Mouse (Mus musculus): Measurements from ENCODE around the gene Atp2b2. TPM values are rescaled to one million over a fixed set of nuclear protein-coding genes. Genes with fewer than 3 reads are reported as not detected.

Atp2b2 gene
- total RNA-seq, 2 experiments from 2014 or later, result 324 to 330 TPM

DNA sequence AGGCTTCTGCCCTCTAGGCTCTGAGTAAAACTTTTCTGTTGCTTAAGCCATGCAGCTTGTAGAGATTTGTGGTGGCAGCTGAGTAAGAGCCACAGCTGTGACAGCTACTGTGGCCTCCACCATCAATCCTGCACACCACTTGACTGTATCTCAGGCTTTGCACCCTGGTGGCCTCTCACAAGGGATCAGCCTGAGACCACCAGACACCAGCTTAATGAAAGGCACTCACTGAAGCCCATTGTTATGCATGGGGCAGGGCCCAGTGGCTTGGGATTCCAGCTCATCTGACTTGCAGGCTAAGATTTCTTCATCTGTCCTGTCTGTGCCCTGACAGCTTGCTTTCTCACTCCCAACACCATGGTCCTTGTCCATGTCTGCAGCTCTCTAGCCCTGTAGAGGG, 155.5 kb downstream of the Atp2b2 start:
- no peak for DNase-seq

DNA sequence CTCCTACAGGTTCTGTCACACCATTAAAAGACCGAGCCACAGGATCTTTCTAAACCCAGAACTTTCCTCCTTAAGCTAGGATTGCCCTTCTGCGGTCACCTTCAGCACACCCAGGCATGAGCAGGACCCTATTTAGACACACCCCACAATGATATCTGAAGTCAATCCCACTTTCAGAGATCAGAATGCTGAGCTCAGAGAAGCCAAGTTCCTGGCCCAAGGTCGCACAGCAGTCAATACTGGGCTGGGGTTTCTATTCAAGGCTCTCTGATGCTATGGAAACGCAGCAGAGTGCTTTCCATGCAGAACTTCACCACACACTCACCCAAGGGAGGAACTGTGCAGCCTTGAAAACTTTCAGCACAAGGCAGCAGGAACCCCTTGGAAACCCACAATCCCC, 157.6 kb downstream of the Atp2b2 start:
- no peak for DNase-seq

DNA sequence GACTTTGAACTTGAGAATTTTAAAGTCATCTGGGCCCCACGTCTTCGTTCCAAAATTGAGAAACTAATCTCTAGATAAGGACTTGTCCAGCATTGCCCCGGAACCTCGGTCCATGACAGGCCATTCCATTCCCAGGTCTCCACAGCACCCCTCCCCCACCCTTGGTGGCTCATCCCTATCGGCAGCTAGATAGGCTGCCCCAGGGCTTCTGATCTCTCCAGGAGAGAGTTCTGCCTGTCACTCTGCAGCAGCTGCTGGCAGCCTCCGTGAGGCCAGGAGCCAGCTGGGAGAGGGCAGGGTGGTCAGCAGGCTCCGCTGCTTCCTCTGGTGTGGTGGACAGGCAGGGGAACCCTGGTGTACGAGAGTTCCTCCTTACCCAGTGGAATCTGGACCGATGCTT, 159.2 kb downstream of the Atp2b2 start:
- DNase-seq, result no peak

DNA sequence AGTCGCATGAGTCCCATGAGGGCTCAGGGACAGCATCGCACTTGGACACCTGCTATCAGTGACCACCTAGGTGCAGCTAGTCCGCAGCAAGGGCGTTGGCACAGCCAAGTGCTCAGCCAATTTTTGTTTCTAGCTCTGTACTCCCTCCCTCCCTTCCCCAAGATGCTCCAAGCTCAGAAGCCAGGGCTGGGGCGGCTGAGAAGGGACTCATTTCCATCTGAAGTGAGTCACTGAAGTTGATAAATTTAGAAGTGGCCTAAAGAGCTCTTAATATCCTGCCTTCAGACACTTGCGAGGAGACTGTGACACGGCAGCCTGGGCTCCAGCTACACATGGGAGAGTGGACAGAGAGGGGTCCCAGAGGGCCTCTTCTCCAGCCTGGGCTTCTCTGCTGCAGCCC, 160.0 kb downstream of the Atp2b2 start:
- DNase-seq, result no peak

DNA sequence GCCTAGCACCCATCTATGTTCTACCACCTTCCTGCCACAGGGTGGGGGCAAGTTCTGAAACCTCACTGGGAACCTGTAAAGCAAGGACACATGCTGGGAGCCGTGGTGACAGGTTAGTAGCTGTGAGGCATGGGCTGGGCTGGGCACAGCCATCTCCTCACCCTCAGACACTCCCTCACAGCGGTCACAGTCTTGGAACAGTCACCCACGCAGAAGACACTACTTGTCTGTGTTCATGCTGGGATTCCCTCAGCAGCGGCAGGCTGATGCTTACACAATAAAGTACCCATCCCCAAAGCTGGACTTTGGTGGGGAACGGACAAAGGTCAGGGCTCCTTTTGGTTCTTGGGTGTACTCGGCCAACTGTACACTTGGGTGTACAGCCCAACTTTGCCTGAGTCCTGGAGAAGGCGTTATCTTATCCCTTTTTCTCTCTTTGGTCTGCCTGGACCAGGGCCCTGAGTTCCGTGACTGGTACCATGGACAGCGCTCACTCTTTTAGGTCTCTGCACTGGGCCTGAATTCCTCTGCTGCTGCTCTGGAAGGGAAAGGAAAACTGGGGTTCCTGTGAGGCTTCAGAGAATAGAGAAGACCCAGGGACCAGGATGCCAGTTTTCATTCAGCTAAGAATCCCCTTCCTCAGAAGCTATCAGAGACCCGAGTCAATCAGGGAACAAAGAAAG, 160.7 kb downstream of the Atp2b2 start:
- DNase-seq, result no peak

DNA sequence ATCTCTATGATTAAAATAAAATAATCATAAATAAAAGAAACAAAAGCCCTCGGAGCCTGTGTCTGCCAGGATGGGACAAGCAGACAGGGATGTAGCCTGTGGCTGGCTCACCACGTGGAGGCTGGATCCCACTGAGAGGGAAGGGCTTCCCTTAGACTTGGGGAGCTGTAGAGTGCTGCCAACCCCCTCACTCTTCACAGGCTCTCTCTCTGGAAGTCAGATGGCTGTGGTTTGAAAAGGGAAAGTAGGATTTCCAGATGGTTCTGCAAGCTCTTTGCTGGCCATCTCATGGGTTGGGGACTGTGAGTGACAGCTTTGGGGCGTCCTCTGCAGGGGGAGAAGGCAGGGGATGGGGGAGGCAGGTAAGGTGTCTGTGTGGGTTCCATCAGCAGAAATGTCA, 163.0 kb downstream of the Atp2b2 start:
- no peak for DNase-seq

DNA sequence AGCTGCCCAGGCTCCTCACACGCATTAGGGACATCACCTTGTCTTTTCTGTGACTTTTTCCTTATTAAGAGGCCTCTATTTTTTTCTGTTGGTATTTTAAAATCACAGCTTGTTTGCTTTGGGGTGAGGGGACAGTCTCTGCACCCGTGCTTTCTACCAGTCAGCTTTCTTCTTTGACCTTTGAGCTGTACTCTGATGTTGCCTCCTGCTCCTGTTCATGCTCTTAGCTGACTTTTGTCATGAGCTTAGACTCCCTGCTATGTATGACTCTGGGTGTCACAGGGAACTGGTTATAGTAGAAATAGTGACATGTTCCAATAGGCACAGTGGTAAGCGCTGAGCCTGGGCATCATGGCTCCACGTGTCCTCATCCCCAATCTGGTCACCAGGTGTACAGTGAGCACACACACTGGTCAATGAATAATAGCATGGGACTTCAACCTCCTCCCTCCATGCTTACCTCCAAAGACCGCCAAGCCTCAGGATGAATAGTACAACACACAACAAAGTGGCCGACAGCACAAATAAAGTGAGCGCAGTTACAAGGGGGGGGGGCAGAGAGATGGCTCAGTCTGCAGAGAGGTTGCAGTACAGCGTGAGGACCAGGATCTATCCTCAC, 163.8 kb downstream of the Atp2b2 start:
- no peak for DNase-seq

DNA sequence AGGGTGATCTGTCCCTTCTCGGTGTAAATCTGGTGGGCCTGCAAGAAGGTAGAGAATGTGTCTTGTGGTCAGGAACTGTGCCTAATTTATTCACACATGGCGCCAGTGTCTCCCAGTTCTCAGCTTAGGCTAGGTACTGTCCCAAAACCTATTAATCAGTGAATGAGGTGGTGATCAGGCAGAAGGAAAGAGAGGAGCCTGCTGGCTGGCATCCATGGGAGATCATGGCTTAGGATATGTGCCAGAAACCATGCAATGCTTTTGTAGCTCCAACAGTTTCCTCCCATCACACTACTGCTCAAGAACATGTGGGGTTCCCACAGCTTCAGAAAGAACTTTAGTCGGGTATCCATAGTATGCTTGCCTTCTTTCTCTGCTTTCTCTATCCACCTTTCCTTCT, 165.8 kb downstream of the Atp2b2 start:
- no peak for DNase-seq

DNA sequence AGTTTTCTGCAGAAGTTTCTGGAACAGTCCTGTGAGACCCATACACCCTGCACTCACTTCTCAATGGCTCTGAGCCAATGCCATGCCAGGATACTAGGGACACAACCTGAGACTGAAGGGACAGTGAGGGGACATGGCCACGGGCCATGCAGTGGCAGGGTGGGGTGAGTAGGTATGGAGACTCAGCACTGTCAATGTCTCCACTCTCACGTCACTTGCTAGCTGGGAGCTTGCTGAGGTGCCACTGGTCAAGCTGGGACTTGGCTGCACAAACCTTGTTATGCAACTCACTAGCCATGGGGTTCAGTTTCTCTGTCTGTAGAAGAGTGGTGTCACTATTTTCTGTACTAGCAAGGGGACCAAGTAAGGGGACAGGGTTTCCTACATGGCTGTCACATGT, 167.2 kb downstream of the Atp2b2 start:
- DNase-seq, result no peak

DNA sequence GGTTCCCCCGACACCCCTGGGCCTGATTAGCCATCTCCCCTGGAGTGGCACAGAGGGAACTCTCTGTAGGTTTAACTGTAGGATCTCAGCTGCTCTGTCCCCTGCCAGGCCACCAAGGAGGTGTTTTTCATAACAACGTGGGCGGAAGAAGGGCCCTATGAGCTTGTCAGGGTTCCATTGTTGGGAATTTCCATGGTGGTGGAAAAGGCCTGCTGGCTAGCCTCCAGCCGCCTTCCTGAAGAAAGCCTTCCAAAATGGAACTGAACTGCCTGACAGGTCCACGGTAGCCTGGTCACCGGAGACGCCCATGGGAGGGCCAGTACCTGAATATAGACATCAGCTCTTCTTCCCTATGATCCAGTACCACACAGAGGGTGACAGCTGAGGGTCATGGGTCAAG, 169.8 kb downstream of the Atp2b2 start:
- no peak for DNase-seq

DNA sequence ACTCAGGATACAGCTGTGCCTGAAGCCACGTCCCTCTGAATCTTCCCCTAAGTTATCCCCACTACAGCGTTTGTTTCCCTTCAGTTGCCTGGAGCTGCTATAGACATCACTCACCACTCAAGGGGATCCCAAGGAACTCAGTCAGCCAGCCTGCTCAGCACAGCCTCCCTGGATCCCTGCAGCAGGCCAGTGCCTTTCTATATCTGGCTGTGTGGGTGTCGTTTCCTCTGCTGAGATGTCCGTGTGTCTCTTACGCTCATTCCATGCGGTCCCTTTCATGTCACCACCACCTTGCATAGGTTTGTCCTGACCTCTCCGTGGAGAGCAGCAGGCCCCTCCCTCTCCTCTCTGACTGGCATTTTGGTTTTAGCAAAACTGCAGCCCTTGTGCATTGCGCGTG, 171.6 kb downstream of the Atp2b2 start:
- DNase-seq, result no peak

DNA sequence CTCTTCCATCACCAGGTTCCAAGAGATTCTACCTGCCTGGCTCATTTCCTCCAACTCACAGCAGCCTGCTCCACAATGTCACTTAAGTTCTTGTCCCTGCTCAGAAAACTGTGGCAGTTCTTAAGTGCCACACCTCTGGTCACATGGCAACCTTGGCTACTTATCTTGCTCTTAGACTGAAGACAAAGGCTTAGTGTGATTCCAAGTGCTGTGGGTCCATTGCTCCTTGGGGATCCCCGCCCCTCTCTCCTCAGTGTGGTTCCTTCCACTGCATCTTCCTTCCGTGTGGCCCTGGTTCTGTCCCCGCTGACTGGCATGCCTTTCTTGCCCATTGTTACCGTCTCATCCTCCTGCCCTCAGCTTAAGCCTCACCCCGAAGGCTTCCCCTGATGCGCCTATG, 173.9 kb downstream of the Atp2b2 start:
- DNase-seq, result no peak

DNA sequence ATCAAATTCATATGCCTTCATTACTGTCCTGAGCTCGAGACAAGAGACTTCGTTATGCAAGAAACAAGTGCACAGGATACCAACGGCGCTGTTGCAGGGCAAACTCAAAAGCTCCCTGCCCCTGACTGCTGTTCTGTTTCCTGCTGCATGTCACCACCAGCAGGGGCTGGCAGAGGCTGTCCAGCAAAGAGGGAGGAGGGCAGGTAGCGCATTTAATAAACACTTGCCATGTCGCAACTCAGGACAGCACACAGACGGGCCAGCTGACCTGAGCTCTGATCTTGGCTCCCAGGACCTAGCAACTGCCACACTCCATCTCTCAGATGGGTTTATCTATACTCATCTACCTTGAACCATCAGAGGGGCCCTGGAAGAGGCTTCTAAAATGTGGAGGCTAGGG, 176.7 kb downstream of the Atp2b2 start:
- DNase-seq, result no peak

DNA sequence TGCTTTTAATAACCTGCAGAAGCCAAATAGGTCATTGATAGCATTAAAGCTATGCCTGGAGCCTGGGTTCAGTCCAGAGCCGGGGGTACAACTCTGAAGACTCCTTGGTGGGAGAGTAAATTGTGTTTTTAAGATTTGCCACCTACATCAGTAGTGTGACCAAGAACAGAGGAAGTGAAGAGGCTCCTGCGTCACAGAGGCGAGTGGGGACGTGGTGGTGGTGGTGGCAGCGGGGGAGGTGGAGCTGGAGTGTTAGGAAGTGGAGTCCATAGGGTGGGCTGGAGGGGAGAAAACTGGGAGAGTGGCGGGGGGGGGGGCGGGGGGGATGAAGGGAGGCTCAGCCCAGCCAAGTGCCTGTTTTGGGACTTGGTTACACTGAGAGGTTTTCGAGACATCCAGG, 177.6 kb downstream of the Atp2b2 start:
- DNase-seq, result no peak

DNA sequence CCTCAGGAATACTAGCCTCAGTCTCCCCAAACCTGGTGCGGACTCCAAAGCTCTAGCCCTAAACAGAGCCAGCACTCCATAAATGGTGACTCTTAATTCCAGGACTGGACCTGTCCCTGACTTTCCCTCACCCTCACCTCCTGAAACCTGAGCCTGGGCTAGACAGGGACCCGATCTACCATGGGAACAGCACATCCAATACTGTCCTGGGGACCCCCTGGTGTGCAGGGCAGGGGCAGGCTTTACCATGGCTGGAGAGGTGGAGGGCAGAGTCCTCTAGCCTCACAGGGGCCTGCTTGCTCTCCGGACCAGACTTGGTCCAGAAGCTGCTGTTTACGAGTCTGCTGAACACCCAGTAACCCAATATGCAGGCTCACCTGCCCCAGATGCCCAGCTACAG, 179.5 kb downstream of the Atp2b2 start:
- no peak for DNase-seq

DNA sequence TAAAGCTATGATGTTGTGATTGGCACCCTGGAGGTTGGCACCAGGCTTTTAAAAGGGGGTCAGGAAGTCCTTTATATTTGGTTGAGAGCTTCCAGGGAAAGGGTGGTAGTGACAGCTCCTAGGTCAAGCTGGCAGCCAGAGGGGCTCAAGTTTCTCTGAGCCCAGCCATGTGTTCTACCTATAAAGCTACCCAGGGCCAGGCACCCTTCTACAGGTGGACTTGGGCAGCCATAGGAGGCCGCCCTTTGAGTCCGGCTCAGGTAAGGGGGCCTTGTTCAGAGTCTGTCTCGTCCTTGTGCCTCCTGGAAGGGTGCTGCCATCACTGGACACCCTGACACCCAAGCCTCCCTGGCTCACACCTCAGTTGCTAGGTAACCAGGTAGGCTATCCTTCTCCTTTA, 180.5 kb downstream of the Atp2b2 start:
- DNase-seq, result no peak

DNA sequence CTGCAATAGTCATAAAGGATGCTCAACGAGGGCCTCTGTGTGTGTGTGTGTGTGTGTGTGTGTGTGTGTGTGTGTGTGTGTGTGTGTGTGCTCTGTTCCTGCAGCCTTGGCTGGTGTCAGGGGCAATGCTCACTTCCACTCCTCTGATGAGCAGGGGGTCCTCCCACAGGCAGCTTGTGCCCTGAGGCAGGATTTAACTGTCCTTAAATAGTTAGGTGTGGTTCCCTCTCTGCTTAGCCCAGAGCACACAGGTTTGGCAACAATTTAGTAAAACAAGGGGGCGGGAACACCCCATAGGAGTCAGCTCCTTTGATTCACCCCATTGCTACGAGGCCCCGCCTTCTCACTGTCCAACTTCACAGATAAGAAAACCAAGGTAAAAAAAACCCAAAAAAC, 181.0 kb downstream of the Atp2b2 start:
- DNase-seq, result no peak

DNA sequence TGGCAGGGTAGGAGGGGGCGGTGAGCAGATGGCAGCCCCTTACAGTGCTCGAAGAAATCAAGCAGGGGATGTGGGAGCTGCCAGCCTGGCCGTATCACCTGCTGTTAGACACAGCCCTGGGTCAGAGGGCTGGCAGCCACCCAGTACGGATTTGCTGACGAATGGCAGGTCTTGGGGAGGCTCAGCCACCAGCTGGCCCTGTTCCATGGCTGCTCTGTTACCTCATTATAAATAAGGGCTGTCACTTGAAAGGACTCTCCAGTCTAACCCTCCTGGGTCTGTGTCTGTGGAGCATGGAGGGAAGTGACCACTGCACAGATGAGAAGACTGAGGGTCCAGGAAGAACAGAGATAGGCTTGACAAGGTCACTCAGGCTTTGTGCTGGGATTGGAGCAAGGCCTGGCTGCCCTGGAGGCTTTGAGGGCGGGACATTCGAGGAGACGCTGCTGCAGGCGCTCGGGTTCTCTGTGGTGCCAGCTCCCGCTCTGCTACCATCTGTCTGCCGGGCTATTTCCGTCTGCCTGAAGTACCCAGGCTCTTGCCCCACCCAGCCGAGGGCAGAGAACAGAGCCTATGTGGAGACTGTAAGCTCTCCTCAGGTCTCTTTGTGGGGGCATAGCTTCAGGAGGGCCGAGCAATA, 181.6 kb downstream of the Atp2b2 start:
- DNase-seq, result no peak

DNA sequence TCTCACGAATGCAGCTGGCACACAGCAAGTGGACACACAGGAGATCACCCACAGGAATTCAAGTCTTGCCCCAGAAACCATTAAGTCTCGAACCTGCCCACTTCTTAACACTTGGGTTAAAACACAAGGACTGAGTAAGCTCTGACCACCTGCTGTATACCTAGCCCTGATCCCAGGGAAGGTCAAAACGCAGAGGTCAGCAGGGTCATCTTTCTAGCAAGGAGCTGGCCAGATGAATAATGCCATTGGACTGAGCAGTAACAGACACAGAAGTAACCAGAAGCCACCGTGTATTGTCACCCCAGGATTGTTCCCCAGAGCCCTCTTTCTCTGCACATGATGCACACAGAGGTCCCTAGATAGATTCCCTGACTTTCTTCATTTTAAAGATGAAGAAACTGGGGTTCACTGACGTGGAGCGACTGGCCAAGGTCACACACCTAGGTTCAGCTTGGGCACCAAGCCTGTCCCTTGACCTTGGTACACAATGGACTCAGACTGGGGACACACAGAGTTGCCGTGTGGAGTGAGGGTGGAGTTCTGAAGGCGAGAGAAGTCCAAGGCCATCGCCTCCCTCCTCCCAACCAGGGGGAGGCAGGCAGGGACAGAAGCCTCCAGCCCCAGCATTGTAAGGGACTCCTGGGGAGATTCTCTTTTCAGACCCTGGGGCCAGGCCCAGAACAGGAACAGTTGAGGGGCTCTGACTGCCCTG, 182.2 kb downstream of the Atp2b2 start:
- no peak for DNase-seq

DNA sequence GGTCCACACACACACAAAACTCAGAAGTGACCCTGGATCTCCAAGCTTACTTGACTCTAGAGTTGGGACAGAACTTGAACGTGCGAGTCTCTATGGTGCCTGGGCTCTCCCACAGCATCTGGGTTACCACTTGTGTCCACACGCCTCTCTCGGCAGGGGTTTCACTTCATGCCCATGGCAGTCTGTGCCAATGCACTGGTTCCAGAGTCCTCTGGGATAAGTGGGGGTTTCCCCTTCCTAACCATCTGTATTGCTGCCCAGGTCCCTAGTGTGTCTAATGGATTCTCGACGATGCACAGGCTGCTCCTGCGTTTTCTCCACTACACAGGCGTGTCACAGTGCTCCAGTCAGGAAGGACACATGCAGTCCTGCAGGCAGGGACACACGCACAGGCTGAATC, 184.1 kb downstream of the Atp2b2 start:
- no peak for DNase-seq

DNA sequence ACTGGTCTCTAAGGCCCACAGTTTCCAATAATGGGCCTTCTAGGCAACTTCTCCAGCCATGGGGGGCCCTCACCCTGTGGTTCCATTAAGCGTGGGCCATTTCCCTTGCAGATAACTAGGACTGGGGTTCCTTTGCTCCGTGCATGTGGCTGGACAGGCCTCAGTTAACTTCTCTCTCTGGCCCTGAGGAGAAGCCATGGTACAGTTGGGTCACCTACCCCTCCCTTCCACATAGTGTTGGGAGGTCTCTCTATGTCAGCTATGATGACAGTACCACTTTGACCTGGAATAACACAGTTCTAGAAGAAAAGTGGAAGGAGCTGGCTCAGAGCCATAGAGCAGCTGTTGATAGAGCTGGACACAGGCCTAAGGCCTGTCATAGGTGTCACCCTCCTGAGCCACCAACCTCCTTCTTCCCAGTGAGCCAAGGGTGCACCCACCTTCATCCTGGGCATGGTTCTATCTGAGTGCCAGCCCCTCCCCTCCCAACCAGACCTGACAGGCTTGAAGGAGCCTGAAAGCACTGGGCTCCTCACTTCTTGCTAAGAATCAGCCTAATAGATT, 185.0 kb downstream of the Atp2b2 start:
- no peak for DNase-seq

DNA sequence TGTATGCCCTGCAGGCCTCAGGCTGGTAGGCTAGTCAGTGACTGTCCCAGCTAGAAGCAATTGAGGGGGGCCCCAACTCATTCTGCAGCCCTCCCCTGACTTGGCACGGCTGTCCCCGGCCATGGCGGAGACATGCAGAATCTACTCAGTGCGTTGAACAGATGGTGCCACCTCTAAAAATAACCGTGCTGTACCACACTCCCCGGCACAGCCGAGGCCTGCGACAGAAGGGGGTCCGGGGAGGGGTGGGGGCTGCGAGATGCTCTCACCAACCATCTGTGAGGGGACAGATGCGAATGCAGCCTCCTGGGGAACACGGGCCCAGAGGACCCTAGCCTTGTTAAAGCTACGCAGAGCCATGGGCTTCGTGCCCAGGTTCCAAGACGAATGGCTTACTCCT, 185.6 kb downstream of the Atp2b2 start:
- peak; percentile 81 to 82 for DNase-seq

DNA sequence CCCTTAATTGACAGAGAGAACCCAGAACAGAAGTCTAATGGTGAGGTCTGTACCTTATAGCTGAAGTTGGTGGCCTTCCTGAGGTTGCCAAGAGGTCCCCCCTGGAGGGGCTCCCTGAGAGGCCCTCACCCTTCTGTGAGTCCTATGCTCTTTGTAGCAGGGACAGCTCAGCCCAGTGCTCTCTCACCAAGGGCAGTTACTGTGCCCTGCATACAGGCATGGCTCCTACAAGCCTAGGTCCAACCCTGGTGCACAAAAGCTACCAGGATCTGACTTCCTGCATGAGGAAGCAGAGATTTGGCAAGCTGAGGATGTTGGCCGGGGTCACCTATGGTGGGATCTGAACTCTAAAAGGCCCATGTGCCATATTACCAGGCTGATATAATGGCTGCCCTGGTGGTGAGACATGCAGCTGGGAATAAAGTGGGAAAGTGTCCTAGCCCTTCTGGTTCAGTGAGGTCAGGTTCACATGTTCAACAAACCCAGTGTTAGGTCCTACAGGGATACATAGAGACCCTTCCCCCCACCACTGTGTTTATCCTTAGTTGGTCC, 186.2 kb downstream of the Atp2b2 start:
- DNase-seq, result no peak
